Mouse (Mus musculus): ENCODE measurements at regions not wholly inside any gene's neighbourhood (a gene's known extent, or its start where the extent isn't known, plus 50 kb on each side); places are given as distances from the start of the nearest gene placed in this dataset.

- DNase-seq = no peak
These were observed 630.4 kb upstream of the Zeb2 start for GRCm38 (mm10) chr2:45747263-45748236.

- DNase-seq = no peak
These were observed 629.4 kb upstream of the Zeb2 start for GRCm38 (mm10) chr2:45746606-45747005.

- no peak for DNase-seq
These were observed 619.1 kb upstream of the Zeb2 start for GRCm38 (mm10) chr2:45736278-45736677.

DNA sequence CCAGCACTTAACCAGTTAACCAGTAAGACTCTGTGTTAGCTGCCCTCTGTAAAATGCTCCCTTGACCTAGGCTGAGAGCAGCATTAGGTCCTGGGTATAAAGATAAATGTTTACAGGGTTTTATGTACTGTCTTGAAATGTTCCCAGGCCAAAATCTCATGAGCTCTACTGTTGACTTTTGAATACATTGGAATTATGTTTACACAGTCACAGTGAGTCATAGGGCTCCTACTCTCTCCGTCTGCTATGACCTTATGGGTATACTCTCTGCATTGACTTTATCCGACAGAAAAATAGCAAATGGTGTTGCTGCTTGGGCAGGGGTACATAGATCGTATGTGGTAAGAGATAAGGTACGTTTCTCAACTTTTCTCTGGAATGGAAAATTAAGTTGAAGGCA is 596.8 kb upstream of the Zeb2 start:
- DNase-seq = no peak

DNA sequence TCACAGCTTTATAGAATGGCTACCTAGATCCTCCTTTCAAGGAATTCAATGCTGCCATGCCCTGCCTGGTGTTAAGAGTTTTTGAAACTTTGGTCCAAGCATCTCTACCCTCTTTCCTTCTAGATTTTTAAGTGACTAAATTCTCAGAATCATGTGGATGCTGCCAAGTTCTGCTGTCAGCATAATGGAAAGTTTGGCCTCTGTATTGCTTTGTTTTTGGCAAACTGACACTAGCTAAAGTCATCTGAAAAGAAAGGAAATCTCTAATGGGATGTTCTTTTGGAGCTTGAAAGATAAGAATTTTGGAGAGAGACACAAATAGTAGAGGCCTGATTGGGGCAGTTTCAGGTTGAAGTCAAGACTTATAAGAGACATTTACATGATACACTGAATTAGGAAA is 589.8 kb upstream of the Zeb2 start:
- DNase-seq = no peak

DNA sequence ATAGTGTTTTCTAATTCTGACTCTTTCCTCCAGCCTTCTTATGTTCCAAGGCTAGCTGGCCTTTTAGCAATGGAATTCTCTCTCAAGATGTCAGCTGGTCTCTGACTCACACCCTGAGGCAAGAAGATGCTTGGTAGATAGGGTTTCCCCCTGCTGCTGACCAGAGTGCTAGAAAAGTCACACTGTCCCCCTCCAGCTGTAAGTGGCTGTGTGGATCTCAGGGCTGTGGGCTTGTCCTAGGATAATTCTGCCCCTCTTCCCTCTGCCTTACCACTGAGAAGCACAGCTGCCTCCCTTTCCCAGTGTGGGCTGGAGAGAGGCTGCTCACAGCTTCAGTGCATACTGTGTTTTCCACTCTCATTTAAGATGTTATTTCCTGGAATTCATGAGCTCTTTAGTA is 585.3 kb upstream of the Zeb2 start:
- no peak for DNase-seq

GRCm38 (mm10) chr2:45700578-45700977 is 583.4 kb upstream of the Zeb2 start:
- DNase-seq = no peak

DNA sequence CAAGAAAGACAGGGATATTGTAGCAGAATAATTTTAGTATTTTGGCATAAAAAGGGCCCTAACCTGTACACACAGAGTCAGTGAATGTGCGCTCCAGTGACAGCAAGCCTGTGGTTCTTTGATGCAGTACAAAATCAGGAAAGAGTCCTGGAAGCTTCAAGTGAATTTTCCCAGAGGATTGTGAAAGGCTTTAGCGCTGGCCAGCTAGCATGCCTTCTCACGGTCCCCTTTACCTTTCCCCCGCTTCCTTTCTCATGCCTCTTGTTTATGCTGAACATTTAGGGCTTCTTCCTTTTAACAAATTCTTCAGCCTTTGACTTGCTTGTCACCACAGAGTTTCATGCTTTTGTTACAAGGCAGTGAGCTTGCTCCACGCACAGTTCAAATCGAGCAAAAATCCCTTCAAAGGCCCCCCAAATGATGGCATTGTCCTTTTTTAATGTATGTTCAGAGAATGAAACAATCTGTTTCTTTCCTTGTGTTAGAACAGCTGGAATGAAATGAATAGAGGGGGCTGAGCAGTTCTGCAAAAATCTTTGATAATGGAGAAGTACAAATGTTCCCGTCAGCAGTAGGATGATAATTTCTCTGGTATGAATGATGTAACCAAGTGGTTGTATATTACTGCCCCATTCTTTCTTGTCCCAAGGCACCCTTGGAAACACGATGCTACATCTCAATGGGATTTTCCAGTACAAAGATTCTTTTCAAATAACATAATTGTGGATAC is 576.3 kb upstream of the Zeb2 start:
- no peak for DNase-seq

DNA sequence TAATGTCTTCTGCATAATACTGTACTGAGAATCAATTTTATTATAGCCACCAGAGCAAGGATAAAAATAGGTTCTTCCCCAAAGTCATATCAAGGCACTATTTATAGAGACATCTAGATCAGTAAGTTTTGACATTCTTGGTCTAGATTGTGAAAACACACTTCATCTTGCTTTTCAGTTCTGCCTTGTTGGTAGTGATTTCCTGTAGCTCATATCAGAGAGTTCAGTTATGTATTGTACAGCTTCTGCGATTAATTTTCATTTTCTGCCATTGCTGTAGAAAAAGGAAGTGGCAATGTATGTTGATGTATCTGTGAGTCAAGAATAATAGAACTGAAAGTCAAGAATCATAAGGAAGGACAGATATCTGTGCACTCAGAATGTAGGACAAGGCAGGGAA is 575.6 kb upstream of the Zeb2 start:
- DNase-seq = no peak

GRCm38 (mm10) chr2:45688996-45689395 is 571.8 kb upstream of the Zeb2 start:
- no peak for DNase-seq

GRCm38 (mm10) chr2:45681251-45681650 is 564.1 kb upstream of the Zeb2 start:
- DNase-seq = no peak

GRCm38 (mm10) chr2:45679101-45679895 is 562.1 kb upstream of the Zeb2 start:
- DNase-seq = no peak

- DNase-seq = no peak
These were observed 561.5 kb upstream of the Zeb2 start for GRCm38 (mm10) chr2:45678685-45679084.

DNA sequence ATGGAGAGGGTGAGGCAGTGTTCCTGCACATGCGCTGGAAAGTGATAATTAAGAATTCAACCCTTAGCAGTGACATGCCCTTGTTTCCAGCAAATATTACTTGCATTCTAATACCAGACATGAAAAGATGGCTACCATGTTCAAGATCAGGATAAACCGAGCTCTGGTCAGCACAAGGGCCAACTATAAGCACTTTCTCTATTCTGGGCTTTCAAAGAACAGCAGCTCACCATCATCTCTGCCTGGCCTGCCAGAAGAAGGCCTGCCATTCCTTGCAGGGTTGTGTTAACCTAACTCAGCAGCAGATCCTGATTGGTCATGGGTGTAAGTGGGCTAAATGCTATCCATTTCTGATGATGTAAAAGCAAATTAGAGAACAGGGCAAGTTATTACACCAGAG is 558.6 kb upstream of the Zeb2 start:
- no peak for DNase-seq

- no peak for DNase-seq
These were observed 538.8 kb upstream of the Zeb2 start for GRCm38 (mm10) chr2:45656011-45656410.

DNA sequence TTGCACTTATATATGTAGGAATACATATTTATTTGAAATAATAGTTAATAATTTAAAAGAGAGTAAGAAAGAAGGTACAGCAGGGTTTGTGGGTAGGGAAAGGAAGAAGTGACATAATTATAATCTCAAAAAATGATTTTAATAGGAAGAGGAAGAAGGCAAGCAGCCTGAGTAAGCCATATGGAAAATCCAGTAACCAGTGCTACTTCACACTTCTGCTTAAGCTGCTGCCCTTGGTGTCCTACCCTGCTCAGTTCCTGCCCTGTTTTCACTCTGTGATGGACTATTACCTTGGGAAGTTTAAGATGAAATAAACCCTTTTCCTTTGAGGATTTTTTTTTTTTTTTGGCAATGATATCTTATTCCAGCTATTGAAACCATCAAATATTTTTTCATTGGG is 537.5 kb upstream of the Zeb2 start:
- DNase-seq = no peak

DNA sequence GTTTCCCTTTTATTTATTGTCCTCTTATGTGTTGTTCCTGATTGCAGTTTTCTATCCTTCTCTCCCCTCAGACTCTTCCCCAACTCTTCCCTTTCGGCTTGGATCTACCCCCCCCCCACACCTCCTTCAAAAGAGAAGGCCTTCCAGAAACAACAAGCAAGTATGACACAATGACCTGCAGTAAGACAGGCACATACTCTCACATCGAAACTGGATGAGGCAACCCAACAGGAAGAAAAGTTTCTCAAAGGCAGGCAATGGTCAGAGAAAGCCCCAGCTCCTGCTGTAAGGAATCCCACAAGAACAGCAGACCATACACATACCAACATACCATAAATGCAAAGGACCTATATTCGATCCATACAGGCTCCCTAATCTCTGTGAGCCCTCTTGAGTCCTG is 535.8 kb upstream of the Zeb2 start:
- DNase-seq = no peak

DNA sequence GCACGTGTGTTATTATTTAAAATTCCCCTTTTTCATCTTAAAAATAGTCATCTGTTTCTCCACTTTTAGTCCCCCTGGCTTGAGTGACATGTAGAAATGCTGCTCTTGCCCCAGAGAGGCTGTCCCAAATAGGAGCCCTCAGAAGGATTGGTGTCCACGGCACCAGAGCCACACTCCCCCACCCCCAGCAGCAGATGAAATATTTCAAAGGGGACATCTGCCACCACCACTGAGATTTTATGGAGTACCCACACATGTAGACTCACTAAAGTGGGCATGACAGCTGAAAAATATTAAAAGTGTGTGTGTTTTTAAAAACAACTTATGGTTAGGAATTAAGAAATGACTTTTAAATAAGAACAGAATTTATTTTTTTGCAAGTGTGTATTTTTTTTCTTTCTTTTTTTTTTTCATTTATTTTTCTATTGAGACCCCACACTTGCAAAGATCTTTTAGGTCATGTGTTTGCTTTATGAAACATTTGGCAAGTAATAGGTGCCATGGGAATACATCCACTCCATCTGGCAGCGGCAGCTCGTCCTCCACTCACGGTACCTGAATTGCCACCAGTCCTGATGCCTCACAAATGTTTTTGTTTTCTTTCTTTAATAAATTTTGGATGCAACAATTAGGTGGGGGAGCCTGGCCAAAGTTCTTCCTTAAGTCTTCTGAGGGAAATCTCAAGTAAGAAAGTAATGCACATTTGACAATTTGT is 533.2 kb upstream of the Zeb2 start:
- DNase-seq = peak in 1 of 2 experiments; percentile 13

DNA sequence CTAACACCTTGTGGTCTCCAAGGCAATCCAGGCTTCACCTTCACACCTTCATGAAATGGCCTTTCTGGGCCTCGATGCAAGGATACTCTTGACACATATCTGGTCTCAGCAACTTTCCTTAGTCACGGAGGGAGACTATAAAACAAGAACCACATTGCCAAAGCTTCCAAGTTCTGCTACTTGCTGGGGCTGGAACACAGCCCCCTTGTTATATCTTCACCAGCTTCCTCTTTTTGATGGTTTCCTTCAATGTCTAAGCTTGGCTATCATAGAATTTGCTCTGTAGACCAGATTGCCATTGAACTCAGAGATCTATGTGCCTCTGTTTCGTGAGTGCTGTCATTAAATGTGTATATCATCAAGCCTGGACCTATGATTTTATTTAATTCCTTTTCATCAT is 530.7 kb upstream of the Zeb2 start:
- DNase-seq = no peak

DNA sequence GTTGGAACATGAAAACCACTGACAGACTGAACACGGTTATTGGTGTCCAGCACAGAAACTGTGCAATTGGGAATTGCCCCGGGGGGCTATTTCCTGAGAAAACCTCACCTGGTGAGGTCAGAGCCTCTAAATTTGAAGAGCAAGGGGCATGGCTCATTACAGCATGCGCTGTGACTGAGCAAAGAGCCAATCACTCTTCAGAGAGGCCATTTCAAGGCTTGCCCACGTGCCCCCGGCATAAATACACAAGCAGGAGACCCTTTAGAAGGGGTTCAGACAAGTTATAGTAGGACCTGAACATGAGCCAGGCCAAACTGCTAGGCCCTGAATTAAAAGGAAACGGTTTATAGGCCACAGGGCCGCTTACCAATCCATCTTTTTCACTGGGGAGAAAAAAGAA is 512.9 kb upstream of the Zeb2 start:
- DNase-seq = no peak

- no peak for DNase-seq
These were observed 512.4 kb upstream of the Zeb2 start for GRCm38 (mm10) chr2:45629616-45630015.

- no peak for DNase-seq
These were observed 505.9 kb upstream of the Zeb2 start for GRCm38 (mm10) chr2:45623056-45623455.

GRCm38 (mm10) chr2:45608926-45609325 is 491.7 kb upstream of the Zeb2 start:
- DNase-seq = no peak
